Mouse (Mus musculus): ENCODE measurements at regions not wholly inside any gene's neighbourhood (a gene's known extent, or its start where the extent isn't known, plus 50 kb on each side); places are given as distances from the start of the nearest gene placed in this dataset.

DNA sequence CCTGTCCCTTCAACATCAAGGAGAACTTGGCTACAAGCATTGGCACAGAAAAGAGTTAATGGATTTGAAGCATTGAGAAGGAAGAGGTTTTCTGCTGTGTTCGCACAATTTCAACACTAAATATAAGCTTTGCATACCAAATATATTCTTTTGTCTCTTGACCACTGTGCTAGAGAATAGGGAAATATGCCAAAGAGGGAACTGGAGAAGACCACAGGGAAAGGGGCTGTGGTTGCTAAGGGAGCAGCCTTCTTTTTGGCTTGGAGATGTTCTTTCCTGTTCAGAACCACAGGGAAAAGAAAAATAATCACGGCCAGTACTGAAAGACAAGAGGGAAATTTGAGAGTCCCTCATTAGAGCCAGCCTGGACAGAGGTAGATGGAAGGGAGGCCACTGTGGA lies 352.8 kb downstream of the Kctd12 start:
- DNase-seq (ENCODE audit: low read depth, low spot score) = no peak

DNA sequence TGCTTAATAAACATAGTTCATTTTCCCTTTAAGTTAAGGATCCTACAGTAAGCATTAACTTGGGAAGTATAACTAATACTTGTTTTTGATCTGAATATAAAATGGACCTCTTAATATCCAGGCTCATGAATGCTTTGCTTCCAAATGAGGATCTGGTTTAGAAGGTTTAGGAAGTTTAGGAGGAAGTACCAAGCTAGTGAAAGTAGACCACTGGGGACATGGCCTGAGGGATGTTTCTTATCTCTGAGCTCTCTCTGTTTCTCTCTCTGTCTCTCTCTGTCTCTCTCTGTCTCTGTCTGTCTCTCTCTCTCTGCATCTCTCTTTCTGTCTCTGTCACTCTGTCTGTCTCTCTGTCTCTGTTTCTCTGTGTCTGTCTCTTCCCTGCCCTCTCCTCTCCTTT lies 360.9 kb downstream of the Kctd12 start:
- DNase-seq (ENCODE audit: low read depth, low spot score) = no peak

DNA sequence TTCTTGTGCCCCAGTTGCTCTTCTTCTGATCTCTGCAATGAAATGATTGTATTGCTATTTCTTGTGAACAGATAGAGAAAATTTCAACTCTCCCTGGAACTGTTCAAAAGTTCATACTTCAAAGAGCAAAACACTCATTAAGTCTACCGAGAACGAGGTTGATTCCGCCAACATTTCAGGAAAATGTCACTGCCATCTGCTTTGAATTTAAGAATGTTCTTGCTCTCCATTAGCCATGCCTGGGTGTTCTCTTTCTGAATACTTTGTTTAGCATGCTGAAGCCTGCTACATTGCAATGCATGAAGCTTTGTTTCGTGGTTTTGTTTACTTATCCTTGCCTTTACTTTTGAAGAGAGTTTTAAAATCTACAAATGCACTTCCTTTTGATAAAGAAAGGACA lies 363.4 kb downstream of the Kctd12 start:
- DNase-seq (ENCODE audit: low read depth, low spot score) = no peak

DNA sequence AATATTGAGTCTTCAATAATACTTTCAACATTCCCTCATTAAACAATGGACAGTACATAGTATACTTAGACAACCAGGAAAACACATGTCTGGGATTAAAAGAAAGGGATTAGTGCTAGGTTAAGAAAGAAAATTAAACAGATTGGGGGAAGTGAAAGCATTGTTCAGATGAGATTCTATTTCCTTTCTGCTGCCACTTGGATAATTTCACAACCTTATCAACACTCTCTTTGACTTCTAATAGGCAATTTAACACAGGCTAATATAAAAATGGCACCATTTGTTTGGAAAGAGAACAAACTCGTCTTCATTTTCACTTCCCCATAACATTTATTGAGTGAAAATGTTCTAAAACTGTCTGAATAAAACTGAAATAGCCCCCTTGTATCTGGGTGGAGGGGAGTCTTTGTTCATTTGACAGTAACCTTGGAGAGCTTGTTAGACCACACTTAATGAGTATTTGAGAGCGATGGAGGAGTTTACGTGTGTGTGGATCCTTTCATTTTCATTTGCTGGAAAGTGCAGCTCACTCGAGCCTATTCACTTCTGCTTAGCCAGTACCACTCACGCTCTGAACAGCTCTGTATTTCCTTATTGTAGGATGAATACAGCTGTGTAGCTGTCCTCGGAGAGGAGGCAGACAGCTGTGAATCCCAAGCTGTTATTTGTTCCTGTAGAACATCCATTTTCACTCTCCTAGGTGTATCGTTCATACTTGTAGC lies 366.7 kb downstream of the Kctd12 start:
- DNase-seq (ENCODE audit: low read depth, low spot score) = no peak

DNA sequence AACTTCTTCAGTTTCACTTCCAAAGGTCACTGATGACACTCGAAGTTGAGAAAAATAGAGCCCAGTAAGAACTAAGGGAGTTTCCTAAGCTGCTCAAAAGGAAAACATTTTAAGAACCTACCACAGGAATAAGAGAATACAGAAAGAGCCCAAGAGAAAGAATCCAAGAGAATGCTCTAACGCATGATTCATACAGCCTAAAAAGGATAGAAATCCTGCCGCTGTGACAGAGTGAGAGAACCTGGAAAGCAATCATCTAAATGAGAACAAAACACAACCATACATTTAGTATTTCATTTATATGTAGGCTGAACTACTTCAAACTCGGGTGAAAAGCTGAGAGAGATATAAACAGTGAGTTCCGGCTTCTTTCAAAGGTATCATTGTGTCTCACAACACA lies 376.4 kb downstream of the Kctd12 start:
- no peak for DNase-seq (ENCODE audit: low read depth, low spot score)

DNA sequence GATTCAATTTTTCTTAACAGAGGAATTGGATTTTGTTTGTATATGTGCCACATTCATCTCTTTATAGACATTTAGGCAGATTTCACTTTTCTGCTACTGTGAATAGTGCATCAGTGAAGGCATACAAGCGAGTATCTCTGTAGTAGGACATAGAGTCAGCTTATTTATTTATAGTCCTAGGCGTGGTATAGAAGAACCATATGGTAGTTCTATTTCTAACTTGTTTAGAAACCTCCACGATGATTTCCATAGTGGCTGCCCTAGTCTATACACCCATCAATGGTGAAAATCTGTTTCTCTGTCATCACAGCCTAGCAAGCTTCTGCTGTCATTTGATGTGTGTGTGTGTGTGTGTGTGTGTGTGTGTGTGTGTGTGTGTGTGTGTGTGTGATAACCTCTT lies 387.6 kb downstream of the Kctd12 start:
- DNase-seq (ENCODE audit: low read depth, low spot score) = no peak

DNA sequence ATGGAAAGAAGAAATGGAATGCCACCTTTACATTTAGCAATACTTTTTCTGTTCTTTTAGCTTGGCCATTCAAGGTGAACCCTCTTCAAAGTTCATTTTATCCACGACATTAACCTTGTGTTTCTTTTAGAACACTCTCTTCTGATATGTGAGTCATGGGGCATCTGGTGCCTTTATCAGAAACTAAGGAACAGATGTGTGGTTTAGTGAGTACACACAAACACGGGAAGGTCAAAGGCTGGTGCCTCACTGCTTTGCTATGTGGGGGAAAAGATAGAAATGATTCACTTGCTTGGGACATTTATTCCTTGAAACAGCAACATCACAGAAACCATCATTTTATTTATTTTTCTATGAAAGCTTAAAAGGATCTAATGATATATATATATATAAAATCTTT lies 428.7 kb downstream of the Kctd12 start:
- DNase-seq (ENCODE audit: low read depth, low spot score) = no peak

DNA sequence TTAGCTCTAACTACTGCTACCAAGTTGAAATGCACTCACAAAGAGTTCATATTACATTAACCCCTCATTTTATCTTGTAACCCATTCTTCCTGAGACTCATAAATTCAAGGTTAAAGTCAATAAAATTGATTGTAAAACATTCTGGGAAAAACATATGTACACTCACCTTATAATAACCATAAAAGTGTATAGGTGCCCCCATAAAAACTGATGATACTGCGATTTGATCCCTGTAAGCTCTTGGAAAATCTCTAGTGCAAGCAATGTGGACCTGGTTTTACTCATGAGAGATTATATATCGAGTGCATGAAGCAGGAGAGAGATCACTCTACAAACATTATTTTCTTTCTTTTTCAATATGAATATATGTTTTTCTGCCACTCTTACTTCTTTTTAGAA lies 429.8 kb downstream of the Kctd12 start:
- no peak for DNase-seq (ENCODE audit: low read depth, low spot score)

DNA sequence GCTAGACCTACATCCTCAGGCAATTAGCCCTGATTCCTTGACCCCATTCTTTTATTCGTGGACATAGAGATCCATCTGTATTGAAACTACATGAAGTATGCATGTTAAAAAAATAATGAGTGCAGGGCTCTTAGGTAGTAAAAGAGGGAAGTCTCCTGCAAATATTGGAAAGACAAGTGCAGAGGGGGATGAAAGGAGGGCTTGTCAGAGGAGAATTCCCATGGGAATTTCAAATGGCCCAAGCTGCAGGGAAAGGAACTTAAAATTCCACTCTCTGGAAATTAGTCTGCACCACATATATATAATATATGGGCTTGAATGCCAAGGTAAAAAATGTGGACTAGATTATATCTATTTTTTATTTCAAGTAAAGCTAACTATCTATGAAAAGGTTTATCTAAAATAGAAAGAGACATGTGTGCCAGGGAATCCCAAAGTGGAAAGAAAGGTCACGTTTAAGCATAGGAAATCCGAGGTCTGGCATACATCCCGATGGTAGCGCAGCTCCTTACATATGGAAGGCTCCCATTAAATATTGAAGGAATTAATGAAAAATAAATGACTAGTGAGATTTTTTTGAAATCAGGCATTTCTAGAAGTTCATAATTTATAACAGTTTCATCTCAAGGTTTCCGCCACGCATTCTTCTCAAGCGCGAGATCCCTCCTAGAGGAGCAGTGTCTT lies 457.4 kb downstream of the Kctd12 start:
- DNase-seq (ENCODE audit: low read depth, low spot score) = no peak

DNA sequence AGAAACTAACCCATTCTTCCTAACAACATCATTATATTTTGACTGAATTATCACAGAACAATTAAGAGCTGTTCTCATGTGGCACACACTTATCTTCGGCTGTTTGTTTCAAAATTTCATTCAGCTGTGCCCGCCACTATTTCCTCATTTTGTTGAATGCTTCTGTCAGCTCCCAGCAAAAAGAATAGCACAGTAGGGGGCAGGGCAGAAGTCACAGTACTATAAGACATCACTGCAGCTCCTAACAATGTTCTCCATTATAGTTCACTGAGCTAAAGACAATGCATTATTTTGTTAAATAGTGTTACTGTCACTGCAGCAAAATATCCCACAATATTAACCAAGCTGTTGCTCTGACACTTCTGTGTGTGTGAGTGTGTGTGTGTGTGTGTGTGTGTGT lies 465.7 kb downstream of the Kctd12 start:
- no peak for DNase-seq (ENCODE audit: low read depth, low spot score)

DNA sequence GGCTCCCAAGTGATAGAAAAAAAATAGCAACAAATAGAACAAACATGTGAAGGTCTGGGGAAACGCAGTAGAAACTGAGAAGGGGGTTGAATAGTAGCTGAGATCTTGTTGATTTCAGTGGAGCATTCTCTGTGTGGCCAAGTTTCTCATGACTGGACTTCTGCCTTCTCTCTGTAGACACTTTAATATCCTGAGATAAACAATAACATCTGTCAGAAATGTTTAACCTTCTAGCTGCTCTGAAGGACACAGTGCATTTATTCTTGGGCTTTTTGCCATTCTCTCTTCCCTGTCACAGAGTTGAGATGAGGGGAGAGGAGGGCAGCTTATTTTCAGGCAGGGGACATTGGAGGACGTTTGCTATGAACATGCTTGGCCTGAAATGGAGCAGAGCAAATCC lies 467.9 kb downstream of the Kctd12 start:
- no peak for DNase-seq (ENCODE audit: low read depth, low spot score)

DNA sequence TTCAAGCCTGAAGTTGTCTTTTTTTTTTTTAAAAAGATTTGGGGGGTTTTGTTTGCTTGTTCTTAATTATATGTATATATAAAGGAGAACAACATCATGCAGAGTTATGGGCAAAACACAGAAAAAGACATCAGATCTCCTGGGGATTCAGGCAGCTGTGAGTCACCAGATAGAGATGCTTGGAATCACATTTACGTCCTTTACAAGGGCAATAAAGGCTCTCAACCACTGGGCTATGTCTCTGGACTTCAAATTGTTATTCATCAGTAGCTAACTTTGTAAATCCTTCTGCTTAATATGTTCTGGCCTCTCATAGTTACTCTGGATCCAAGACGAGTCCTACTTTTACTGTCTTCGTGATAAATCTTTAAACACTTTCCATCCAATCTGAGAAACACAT lies 469.8 kb downstream of the Kctd12 start:
- no peak for DNase-seq (ENCODE audit: low read depth, low spot score)

DNA sequence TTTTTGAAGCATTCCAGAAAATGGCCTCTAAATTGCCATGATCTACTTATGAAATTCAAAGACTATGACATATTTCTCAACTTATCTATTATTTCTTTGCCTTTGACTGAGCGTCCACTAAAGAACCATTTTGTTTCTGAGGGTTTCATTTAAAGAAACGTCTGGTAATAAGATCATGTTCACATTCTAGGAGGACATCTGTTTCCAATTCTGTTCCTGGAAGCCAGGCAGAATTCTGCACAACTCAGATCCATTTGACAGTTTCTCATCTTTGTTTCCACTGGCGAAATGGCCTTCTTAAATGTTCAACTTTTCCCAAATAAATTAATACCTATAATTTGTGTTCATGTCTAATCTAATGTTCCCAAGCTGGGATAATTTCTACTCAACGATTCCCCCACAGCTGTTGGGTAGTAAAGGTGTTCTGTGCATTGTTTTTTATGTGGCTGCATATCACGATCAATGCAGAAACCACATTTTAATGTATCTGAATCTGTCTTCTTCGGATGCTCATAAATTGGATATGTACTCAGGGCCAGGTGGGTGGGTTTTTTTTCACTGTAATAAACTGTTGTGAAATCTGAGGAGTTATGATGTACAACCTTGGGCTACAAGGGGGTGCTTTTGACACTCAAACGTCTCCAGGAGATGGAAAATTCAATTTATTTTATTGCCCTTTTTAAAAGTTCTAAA lies 470.6 kb downstream of the Kctd12 start:
- DNase-seq (ENCODE audit: low read depth, low spot score) = no peak

DNA sequence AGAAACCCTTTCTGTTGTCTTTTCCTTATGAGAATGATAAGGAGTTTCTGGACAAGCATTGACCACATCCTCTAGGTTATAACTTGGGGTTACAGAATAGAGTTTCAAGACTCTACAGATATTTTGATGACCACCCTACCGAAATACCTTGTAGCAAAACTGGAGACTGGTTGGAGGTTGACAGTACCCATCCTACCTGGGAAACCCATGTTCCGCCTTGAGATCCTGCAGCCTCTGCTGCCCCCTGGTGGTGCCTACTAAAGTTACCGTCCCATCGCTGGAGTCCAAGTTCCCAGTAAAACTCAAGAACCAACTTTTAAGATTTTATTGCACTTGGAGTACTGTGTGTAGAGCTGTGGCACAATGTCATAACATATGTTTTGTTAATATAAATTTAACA lies 472.1 kb downstream of the Kctd12 start:
- no peak for DNase-seq (ENCODE audit: low read depth, low spot score)

DNA sequence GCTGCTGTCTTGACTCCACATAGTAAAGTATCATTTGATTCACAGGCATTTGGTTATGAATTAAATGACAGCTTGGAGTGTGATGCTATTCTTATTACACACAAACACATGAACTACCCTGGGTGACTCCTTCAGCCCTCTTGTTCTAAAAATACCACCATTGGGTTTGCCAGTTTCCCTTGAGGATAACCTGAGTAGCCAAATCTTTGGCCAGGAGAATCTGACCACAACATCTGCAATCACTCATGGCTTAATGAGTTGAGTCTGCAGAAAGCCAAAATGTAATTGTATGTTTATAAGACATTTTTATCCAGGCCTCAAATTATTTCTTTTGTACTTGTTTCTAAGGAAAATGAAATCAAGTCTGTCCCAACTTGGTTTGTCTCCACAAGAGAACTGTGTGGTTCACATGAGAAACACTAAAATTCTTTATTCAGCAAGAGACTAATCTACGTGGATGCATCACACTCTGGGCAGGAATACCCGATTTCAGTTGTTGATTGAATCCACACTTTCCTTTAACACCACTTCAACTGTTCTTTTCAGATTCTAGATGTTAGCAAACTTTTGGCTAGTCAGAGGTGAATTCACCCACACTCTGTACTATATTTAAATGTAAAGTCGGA lies 476.6 kb downstream of the Kctd12 start:
- no peak for DNase-seq (ENCODE audit: low read depth, low spot score)

DNA sequence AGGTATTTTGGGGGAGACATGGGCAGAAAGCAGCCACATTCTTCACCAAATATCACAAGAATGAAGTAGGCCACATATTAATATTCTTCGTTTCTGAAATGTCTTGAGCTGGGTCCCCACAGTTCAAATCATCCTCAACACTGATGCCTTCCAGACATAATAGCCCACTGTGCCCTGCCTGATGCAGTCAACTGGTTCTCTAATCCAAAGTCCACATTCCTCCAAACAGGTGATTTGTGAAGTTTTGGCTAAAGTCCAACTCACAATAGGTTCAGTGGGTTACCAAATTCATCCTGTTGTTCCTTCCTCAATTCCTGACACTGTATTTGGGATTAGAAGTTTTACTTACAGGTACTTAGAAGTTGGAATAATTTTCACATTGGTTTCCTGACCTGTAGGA lies 485.3 kb downstream of the Kctd12 start:
- no peak for DNase-seq (ENCODE audit: low read depth, low spot score)

DNA sequence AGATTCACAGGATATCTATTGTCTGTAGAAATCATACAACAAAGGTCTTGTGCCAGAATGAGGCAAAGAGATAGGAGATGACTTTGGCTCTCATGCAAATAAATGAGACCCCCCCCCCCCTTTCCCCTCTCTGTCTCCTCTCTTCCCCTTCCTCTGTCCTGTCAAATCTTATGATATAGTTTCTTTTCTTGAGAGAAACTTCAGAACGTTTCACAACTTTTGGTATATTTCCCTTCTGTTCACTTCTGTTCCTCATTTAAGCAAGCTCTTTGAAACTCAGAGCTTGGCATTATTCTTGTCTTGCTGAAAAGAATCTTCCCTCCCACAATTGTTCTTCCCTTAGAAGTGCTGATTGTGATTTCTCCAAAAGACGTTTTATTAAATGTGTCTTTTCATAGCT lies 490.1 kb downstream of the Kctd12 start:
- no peak for DNase-seq (ENCODE audit: low read depth, low spot score)

DNA sequence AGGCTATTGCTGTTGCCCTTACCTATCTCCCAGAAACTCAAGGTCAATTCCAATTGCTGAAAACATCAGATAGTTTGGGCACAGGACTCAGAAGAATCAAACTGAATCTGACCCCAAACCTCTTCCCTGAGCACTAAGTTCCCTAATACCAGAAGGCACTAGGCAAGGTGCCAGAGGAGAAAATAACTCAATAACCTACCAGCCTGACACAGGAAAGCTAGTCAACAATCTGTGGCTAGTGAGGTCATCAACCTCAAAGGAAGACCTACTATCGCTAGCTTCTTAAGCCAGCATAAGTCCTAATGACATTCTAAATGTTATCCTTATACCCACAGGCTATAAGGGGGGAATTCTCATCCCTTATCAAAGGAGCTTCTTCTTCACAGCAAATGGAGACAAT lies 491.2 kb downstream of the Kctd12 start:
- DNase-seq (ENCODE audit: low read depth, low spot score) = no peak

DNA sequence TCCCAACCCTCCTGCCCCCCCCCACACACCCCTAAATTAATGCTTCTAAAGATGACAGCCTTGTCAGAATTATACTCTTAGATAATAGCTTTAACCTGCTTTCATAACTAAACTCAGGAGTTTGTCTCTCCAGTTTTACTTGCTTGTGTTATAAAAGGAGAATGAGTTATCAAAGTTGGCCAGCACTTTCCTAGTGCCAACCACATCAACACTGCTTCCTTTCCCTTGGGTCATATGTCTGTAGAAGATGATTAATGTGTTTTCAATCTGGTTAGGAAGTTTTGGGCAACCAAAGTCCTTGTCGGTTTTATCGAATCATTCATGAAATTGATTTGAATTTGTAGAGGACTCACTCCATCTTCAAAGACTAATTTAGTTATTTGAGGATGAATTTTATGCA lies 505.3 kb downstream of the Kctd12 start:
- no peak for DNase-seq (ENCODE audit: low read depth, low spot score)

DNA sequence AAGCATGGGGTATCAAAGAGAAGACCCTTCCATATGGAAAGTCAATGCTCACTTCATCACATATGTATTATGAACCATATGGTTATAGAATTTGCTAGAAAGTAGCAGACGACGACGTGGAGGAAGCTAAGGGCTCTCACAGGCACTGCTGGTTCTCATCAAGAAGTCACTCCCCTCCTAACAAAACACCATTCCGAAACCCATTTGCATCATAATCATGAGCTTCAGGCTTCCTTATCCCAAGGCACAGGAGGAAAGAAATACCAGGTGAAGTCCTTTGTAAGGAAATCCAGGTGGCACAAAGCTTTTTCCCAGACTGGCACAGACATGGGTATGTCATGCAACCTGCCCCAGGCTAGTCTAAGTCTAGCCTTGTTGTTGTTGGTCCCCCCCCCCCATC lies 513.1 kb downstream of the Kctd12 start:
- no peak for DNase-seq (ENCODE audit: low read depth, low spot score)

DNA sequence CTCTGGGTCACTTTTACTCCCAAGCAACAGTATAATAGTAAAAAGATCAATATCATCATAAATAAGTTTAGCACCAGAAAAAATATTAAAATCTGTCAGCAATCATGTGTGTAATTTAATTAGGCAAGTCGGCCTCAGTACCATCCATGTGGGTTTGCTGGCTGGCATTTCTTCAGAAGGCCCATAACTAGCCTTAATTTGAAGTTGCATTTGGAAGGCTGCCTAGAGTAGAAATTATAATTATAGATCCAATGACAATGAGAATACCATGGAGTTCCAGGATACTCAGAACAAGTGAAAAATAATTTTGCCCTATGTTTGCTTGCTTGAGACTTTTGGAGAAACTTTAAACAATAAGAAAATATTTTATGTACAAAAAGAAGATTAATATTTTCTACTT lies 521.4 kb downstream of the Kctd12 start:
- no peak for DNase-seq (ENCODE audit: low read depth, low spot score)

DNA sequence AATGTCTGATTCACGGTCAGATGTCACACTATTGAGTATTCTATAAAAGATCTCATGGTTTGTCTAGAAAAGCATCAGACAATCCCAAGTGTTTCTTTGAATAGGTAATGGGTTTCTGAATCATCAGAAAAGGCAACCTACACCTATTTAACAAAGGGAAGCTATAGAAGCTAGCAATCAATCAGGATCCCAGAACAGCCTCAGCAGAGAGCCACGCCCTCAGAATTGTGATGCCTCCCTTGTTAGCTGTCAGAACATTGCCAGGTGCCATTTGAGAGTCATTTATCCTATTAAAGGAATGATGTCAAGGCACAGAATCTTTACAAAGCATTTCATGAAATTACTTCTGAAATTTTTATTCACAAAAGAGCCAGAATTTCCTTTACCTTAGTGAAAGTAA lies 542.7 kb downstream of the Kctd12 start:
- no peak for DNase-seq (ENCODE audit: low read depth, low spot score)
